8 mouse cellular contexts compared by ENCODE assay signal in genomic region chr14:12822491-12823219, GRCm38 (mm10). TPM values are rescaled to one million over a fixed set of nuclear protein-coding genes. Genes with fewer than 3 reads are reported as not detected.
DNase-seq lines count a peak whose midpoint lies in the region; ATAC-seq lines count a peak whose summit lies in the region.

Cadps (minus strand) TSS chr14:12823079.

- no peak within 1 kb of the TSS for H3K9ac ChIP-seq in liver, embryonic 12.5 days
- H3K9ac ChIP-seq in neural tube, embryonic 14.5 days (replicated peaks; ENCODE audit: low read depth, low read length), result peak within 1 kb of the TSS; percentile 94

- no peaks in the 10 kb centered on the region for H3K36me3 ChIP-seq in liver, embryonic 12.5 days
- H3K36me3 ChIP-seq in neural tube, embryonic 14.5 days (ENCODE audit: control insufficient read depth, insufficient read depth, low read length), result no peaks in the 10 kb centered on the region

- 2% methylated on average over 62 of the region's 71 CpGs for WGBS in liver, embryonic 12.5 days (ENCODE audit: insufficient replicate concordance)
- WGBS in neural tube, embryonic 14.5 days, result under 1% methylated on average over 70 of the region's 71 CpGs

- peak within 1 kb of the TSS; percentile 64 for H3K4me2 ChIP-seq in liver, embryonic 12.5 days
- H3K4me2 ChIP-seq in neural tube, embryonic 14.5 days (ENCODE audit: low read depth, low read length), result peak within 1 kb of the TSS; percentile 74

- H3K9me3 ChIP-seq in liver, embryonic 12.5 days (replicated peaks), result no peaks in the 10 kb centered on the region
- H3K9me3 ChIP-seq in neural tube, embryonic 14.5 days (ENCODE audit: control insufficient read depth, low read length), result no peaks in the 10 kb centered on the region

- no peak within 1 kb of the TSS for H3K27ac ChIP-seq in liver, embryonic 12.5 days
- H3K27ac ChIP-seq in neural tube, embryonic 14.5 days (ENCODE audit: low read depth, low read length), result peak within 1 kb of the TSS; percentile 95

- no peak for ATAC-seq in liver, embryonic 12.5 days
- ATAC-seq in neural tube, embryonic 14.5 days (ENCODE audit: low read depth), result peak; percentile 78
- no peak for ATAC-seq in megakaryocyte, adult 5-6 weeks (ENCODE audit: poor library complexity, severe bottlenecking)

- DNase-seq in liver, result no peak
- peak; percentile 87 for DNase-seq in cerebellum, adult 9-10 months
- peak; percentile 72 to 85 for DNase-seq in frontal cortex, adult 2 months (ENCODE audit: extremely low spot score in 1 of 2, low spot score in 1 of 2)
- DNase-seq in left cerebral cortex, adult 8-10 months (ENCODE audit: low spot score in 2 of 2), result peak; percentile 66 to 76
- no peak for DNase-seq in spleen, postnatal 14 days (ENCODE audit: low spot score in 2 of 2)

- no peaks in the 10 kb centered on the region for H3K4me1 ChIP-seq in liver, embryonic 12.5 days
- peaks cover 10% of the 10 kb centered on the region; the same call in 1 of the 2 replicates for H3K4me1 ChIP-seq in neural tube, embryonic 14.5 days (ENCODE audit: control insufficient read depth, insufficient read depth, low read length)

- H3K4me3 ChIP-seq in liver, embryonic 12.5 days, result peak within 1 kb of the TSS; percentile 38
- H3K4me3 ChIP-seq in neural tube, embryonic 14.5 days (ENCODE audit: low read depth, low read length), result peak within 1 kb of the TSS; percentile 63

- peaks cover 28% of the 10 kb centered on the region for H3K27me3 ChIP-seq in liver, embryonic 12.5 days (replicated peaks)
- H3K27me3 ChIP-seq in neural tube, embryonic 14.5 days (ENCODE audit: control insufficient read depth, insufficient read depth, low read length), result no peaks in the 10 kb centered on the region

RNA-seq across cellular contexts. Expression of gene Cadps, which starts in this region (rescaled TPM):
- polyA plus RNA-seq in liver, embryonic 12.5 days (2016; fragmentation: Nextera tagmentation; extraction: Ambion mirVana), result 0.06 TPM in 1 of 2 replicates, not detected in the other
- polyA plus RNA-seq in frontal cortex, adult 2 months (2012; rRNA removed), result 197 and 236 TPM in 2 replicates
- 100 to 1,000 TPM; 216 to 245 (median 229) TPM for total RNA-seq in left cerebral cortex, adult 8-10 months (2022)
- 71.6 and 86.2 TPM in 2 replicates for polyA plus RNA-seq in neural tube, embryonic 14.5 days (2014; fragmentation: Nextera tagmentation; extraction: Ambion mirVana)
- total RNA-seq in megakaryocyte, adult 5-6 weeks (2015), result not detected in 2 replicates
- not detected in 2 replicates for total RNA-seq in megakaryocyte, adult 5-6 weeks (2017)

Comparison
In these comparisons a context has a peak if more than half of its experiments do, and no peak if none do; other contexts are left out.
1. RNA of gene Cadps (total RNA-seq): 216 to 245 TPM in left cerebral cortex, adult 8-10 months; not detected in megakaryocyte, adult 5-6 weeks; every median in the first group is over 100 times any median in the second.
2. RNA of gene Cadps (polyA plus RNA-seq): 197 to 236 TPM in frontal cortex, adult 2 months and 71.6 to 86.2 TPM in neural tube, embryonic 14.5 days; 0.06 TPM in liver, embryonic 12.5 days; every median in the first group is over 10 times any median in the second.
3. DNase-seq: peak in cerebellum, adult 9-10 months (single experiment), frontal cortex, adult 2 months (2 of 2) and left cerebral cortex, adult 8-10 months (2 of 2); none in liver (single experiment) and spleen, postnatal 14 days (0 of 2).